Mouse (Mus musculus) liver, embryonic 16.5 days (tissue): ENCODE results near the gene AA986860. TPM values are rescaled to one million over a fixed set of nuclear protein-coding genes. Genes with fewer than 3 reads are reported as not detected.

Experiments
- ATAC-seq: fragments of 200-750 bp; cut with Nextera tagmentation; 2 replicates; pipeline ENCODE4 v1.8.0; 2017; ENCODE audit warnings: low read depth, mild to moderate bottlenecking, moderate number of reproducible peaks, moderate library complexity
- H3K27ac ChIP-seq: fragments of 300-500 bp; sonication (generic); 2 replicates; pipeline ENCODE4 v1.5.1; 2014; ENCODE audit warnings: mild to moderate bottlenecking, low read length
- H3K27me3 ChIP-seq: fragments of 300-500 bp; sonication (generic); 2 replicates; pipeline ENCODE4 v1.6.1; 2014; ENCODE audit warnings: low read depth, low read length, mixed read lengths; ENCODE audit not compliant: control insufficient read depth, insufficient read depth
- H3K36me3 ChIP-seq: fragments of 300-500 bp; sonication (generic); 2 replicates; pipeline ENCODE4 v1.6.1; 2014; ENCODE audit warnings: mild to moderate bottlenecking; ENCODE audit not compliant: control insufficient read depth, insufficient read depth
- H3K4me1 ChIP-seq: fragments of 300-500 bp; sonication (generic); 2 replicates; pipeline ENCODE4 v1.6.1; 2014; ENCODE audit warnings: low read depth, low read length, mixed read lengths; ENCODE audit not compliant: control insufficient read depth
- H3K4me2 ChIP-seq: fragments of 300-500 bp; sonication (generic); 2 replicates; pipeline ENCODE4 v1.6.1; 2014; ENCODE audit warnings: low read depth, low read length, mixed read lengths
- H3K4me3 ChIP-seq: fragments of 300-500 bp; sonication (generic); 2 replicates; pipeline ENCODE4 v1.5.1; 2014; ENCODE audit warnings: low read depth, mild to moderate bottlenecking, low read length
- H3K9ac ChIP-seq: fragments of 300-500 bp; sonication (generic); 2 replicates; pipeline ENCODE4 v1.6.1; 2014; ENCODE audit warnings: low read depth, low read length
- H3K9me3 ChIP-seq: fragments of 300-500 bp; sonication (generic); replicated peaks from 2 replicates; pipeline ENCODE4 v1.6.1; 2016; ENCODE audit warnings: low read length; ENCODE audit not compliant: control insufficient read depth
- WGBS: fragments of 180-500 bp; shearing (Covaris S2); extraction: QIAGEN DNeasy Blood & Tissue Kit; methylation state at CpG from one replicate; pipeline ENCODE4 v1.1.7; 2014; ENCODE audit not compliant: insufficient replicate concordance; 5-methylcytosine and 5-hydroxymethylcytosine counted together
- polyA plus RNA-seq: library from polyadenylated mRNA; unstranded; fragments of >200 nt; fragmentation: Nextera tagmentation; extraction: Ambion mirVana; gene quantifications from 2 replicates; pipeline ENCODE4 v1.2.1, GENCODE M21; 2015

The AA986860 gene
- polyA plus RNA-seq, 1 experiment from 2014 or later: 7.3 TPM

- H3K27ac ChIP-seq: no peak overlapping the region
- H3K36me3 ChIP-seq: no peaks in the 10 kb centered on the region
- H3K9ac ChIP-seq: no peak overlapping the region
- no peak for ATAC-seq
- no peaks in the 10 kb centered on the region for H3K27me3 ChIP-seq
- no peaks in the 10 kb centered on the region for H3K4me1 ChIP-seq
- no peak overlapping the region for H3K4me2 ChIP-seq
- WGBS: 64% methylated on average over 1 of the region's 1 CpGs
- no peaks in the 10 kb centered on the region for H3K9me3 ChIP-seq
- no peak overlapping the region for H3K4me3 ChIP-seq
Measured at GRCm38 (mm10) chr1:130776645-130777044, 44.9 kb downstream of the AA986860 start.

DNA sequence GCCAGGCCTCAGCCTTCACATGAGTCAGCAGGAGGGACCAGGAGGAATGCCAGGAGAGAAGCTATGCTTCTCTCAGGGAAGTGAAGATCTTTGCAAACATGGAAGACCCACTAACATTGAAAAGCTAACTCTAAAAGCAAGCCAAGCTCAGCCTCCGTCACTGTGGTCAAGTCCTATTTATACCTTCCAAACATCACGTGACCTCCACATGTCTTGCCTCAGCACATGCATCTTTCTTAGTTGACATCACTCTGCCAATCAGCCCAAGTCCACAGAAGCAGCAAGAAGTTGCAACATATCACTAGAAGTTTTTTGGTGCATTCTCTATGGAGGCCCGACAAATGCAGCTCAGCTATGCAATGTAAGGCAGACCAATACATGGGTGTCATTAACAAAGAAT lies 48.1 kb downstream of the AA986860 start:
- Histone ChIP-seq H3K4me3 (no peak overlapping the region), H3K9me3 (no peaks in the 10 kb centered on the region), H3K36me3 (no peaks in the 10 kb centered on the region), H3K9ac (no peak overlapping the region), H3K27ac (no peak overlapping the region), H3K27me3 (no peaks in the 10 kb centered on the region), H3K4me1 (no peaks in the 10 kb centered on the region), H3K4me2 (no peak overlapping the region)
- 72% methylated on average over 3 of the region's 3 CpGs for WGBS
- no peak for ATAC-seq

- ATAC-seq: no peak
- no peak overlapping the region for H3K4me2 ChIP-seq
- H3K4me1 ChIP-seq: no peaks in the 10 kb centered on the region
- H3K27ac ChIP-seq: no peak overlapping the region
- WGBS: 23% methylated on average over 4 of the region's 4 CpGs
- H3K9me3 ChIP-seq: no peaks in the 10 kb centered on the region
- no peak overlapping the region for H3K4me3 ChIP-seq
- no peaks in the 10 kb centered on the region for H3K36me3 ChIP-seq
- no peaks in the 10 kb centered on the region for H3K27me3 ChIP-seq
- no peak overlapping the region for H3K9ac ChIP-seq
Measured at GRCm38 (mm10) chr1:130784054-130784453, 52.3 kb downstream of the AA986860 start.

DNA sequence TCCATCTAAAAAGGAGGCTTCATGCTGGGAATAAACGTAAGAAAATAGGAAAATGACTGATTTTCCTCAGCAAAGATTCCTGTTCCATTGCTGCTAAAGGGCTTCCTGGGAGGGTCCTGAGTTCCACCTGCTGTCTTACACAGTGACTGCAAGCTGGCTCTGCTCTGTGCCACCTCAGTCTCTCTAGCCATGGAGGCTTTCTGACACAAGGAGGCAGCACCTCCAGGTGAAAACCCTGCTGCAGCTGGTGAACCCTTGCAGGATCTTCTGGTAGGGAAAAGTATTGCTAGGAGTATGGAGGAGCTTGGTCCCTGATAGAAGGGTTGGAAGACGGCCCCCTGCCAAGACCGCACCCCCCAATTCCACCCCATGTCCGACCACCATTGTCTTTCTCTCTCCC lies 55.2 kb downstream of the AA986860 start:
- Histone ChIP-seq H3K9ac (no peak overlapping the region), H3K27me3 (no peaks in the 10 kb centered on the region), H3K36me3 (no peaks in the 10 kb centered on the region), H3K4me1 (no peaks in the 10 kb centered on the region), H3K4me2 (no peak overlapping the region), H3K4me3 (no peak overlapping the region), H3K27ac (no peak overlapping the region), H3K9me3 (no peaks in the 10 kb centered on the region)
- ATAC-seq: no peak
- WGBS: 32% methylated on average over 4 of the region's 4 CpGs

GRCm38 (mm10) chr1:130789512-130790451 lies 58.0 kb downstream of the AA986860 start:
- Histone ChIP-seq H3K9me3 (no peaks in the 10 kb centered on the region), H3K27me3 (no peaks in the 10 kb centered on the region), H3K36me3 (no peaks in the 10 kb centered on the region), H3K4me3 (no peak overlapping the region), H3K27ac (no peak overlapping the region), H3K4me1 (no peaks in the 10 kb centered on the region), H3K4me2 (no peak overlapping the region), H3K9ac (no peak overlapping the region)
- WGBS: 31% methylated on average over 3 of the region's 3 CpGs
- ATAC-seq: no peak

Other genes with a start within 250 kb of the AA986860 start
- gene Zp3r, start 102.4 kb upstream of the AA986860 start, polyA plus RNA-seq: not detected in 2 replicates
- gene C4bp, start 70.3 kb upstream of the AA986860 start, polyA plus RNA-seq: 5.2 and 5.3 TPM in 2 replicates
- not detected in 2 replicates for gene Gm29427, start 16.2 kb upstream of the AA986860 start, polyA plus RNA-seq
- 40.7 and 43.1 TPM in 2 replicates for gene Yod1, start 14.6 kb upstream of the AA986860 start, polyA plus RNA-seq
- gene Pfkfb2, start 2.7 kb upstream of the AA986860 start, polyA plus RNA-seq: 5.1 and 5.2 TPM in 2 replicates
- gene Fcamr, start 68.9 kb downstream of the AA986860 start, polyA plus RNA-seq: not detected in 2 replicates
- 0.48 and 0.50 TPM in 2 replicates for gene Pigr, start 94.7 kb downstream of the AA986860 start, polyA plus RNA-seq
- gene Fcmr, start 133.7 kb downstream of the AA986860 start, polyA plus RNA-seq: not detected in 2 replicates
- not detected in 2 replicates for gene Il24, start 155.5 kb downstream of the AA986860 start, polyA plus RNA-seq
- gene Il20, start 179.5 kb downstream of the AA986860 start, polyA plus RNA-seq: not detected in 2 replicates
- gene Il19, start 208.1 kb downstream of the AA986860 start, polyA plus RNA-seq: not detected in 2 replicates